Mouse (Mus musculus): ENCODE measurements around the gene Pnrc1.

DNA sequence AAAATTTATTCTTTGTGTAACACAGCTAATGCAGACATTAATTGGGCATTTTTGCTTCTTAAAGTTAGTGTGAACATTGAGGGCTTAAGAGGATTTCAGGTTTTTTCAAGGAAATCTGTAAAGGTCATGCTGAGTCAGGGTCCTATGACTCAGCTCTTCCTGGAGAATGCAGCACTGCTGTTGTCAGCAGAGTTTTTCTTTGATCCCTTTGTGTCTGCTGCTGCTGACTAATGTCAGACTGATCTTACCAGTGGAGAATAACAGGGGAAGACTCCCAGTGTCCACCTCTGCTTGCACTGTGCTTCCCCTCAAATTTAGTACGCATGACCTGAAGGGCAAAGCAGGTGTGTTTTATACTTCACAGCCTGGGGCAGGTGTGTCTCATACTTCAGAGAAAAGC lies 48.0 kb upstream of the Pnrc1 start:
- TF ChIP-seq CTCF (IDR thresholded peaks at IDR 0.05; ENCODE audit: extremely low read depth, insufficient read length, insufficient replicate concordance, low read depth, low read length) (no peak), POLR2A (IDR thresholded peaks at IDR 0.05; ENCODE audit: low read depth, low read length) (no peak)
